8 mouse cellular contexts compared by ENCODE assay signal in the genomic region with DNA sequence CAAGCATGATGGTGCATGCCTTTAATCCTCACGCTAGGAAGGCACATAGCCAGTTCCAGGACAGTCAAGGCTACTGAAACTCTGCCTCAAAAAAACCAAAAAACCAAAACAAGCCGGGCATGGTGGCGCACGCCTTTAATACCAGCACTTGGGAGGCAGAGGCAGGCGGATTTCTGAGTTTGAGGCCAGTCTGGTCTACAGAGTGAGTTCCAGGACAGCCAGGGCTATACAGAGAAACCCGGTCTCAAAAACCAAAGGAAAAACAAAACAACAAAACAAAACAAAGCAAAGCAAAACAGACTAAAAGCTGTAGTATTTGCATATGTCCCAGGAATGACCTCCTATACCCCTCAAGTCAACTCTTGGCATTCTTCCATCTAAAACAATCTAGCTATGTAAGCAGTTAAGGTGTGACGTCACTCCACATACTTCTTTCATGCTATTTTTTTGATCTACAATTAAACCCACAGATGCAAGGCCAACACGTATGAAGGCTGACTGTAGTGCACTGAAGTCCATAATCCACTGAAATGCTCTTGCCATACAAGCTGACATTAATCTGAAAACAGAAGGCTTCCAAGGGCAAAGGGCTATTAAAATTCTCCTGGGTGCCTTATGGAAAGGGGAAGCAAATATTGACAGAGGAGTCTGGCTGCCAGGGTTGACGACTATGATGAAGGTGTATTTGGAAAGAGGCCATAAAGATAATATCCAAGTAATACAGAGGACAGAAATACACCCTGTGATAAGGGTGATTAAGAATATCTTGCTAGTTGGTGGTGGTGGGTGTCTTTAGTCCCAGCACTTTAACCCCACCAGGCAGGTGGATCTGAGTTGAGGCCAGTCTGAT. TPM values are rescaled to one million over a fixed set of nuclear protein-coding genes. Genes with fewer than 3 reads are reported as not detected.
DNase-seq lines count a peak whose midpoint lies in the region; ATAC-seq and TF ChIP-seq lines count a peak whose summit lies in the region.
"Had no signal": no experiment of that assay in that cellular context is flagged by ENCODE, and none has a peak within 500 bp of the region (broad histone marks: within the 10 kb centered on the region; RNA-seq: fewer than 3 reads in every experiment).

No protein-coding gene starts in this region.

- H3K4me2 ChIP-seq in lung, embryonic 15.5 days = peak overlapping the region; percentile 83
- peak overlapping the region; percentile 80 for H3K4me2 ChIP-seq in limb, embryonic 14.5 days (replicated peaks; ENCODE audit: low read depth, low read length, severe bottlenecking)
- peak overlapping the region; percentile 76 for H3K4me2 ChIP-seq in stomach, embryonic 16.5 days (ENCODE audit: low read depth, low read length)

- H3K4me1 ChIP-seq in lung, embryonic 15.5 days = peaks cover 34% of the 10 kb centered on the region
- H3K4me1 ChIP-seq in forebrain, embryonic 10.5 days = peaks cover 34% of the 10 kb centered on the region
- 0 out of 2 replicates have a peak, but pooled peaks cover 3% of the 10 kb centered on the region for H3K4me1 ChIP-seq in limb, embryonic 14.5 days (ENCODE audit: control insufficient read depth, insufficient read depth, low read length)
- peaks cover 23% of the 10 kb centered on the region for H3K4me1 ChIP-seq in stomach, embryonic 16.5 days (ENCODE audit: control insufficient read depth, insufficient read depth, low read length)

- WGBS in lung, embryonic 15.5 days = 64% methylated on average over 9 of the region's 9 CpGs
- WGBS in forebrain, embryonic 10.5 days = 89% methylated on average over 9 of the region's 9 CpGs
- 75% methylated on average over 9 of the region's 9 CpGs for WGBS in limb, embryonic 14.5 days
- WGBS in stomach, embryonic 16.5 days = 71% methylated on average over 9 of the region's 9 CpGs

- peak overlapping the region; percentile 91 for H3K27ac ChIP-seq in lung, embryonic 15.5 days
- H3K27ac ChIP-seq in forebrain, embryonic 10.5 days = 0 out of 2 replicates have a peak overlapping the region, but pooled peaks have one; percentile 95
- H3K27ac ChIP-seq in limb, embryonic 14.5 days (replicated peaks; ENCODE audit: low read depth, low read length) = no peak overlapping the region
- H3K27ac ChIP-seq in stomach, embryonic 16.5 days (ENCODE audit: low read length) = peak overlapping the region; percentile 90; the same call in 1 of the 2 replicates

- H3K4me3 ChIP-seq in lung, embryonic 15.5 days = peak overlapping the region; percentile 90
- peak overlapping the region; percentile 85 for H3K4me3 ChIP-seq in forebrain, embryonic 10.5 days
- peak overlapping the region; percentile 87; the same call in 1 of the 2 replicates for H3K4me3 ChIP-seq in limb, embryonic 14.5 days (replicated peaks; ENCODE audit: low read length)
- H3K4me3 ChIP-seq in stomach, embryonic 16.5 days (replicated peaks; ENCODE audit: low read length) = peak overlapping the region; percentile 90

- H3K9ac ChIP-seq in lung, embryonic 15.5 days = 0 out of 2 replicates have a peak overlapping the region, but pooled peaks have one; percentile 76
- H3K9ac ChIP-seq in limb, embryonic 14.5 days (ENCODE audit: low read depth, low read length, severe bottlenecking) = peak overlapping the region; percentile 85
- no peak overlapping the region for H3K9ac ChIP-seq in stomach, embryonic 16.5 days (ENCODE audit: low read length)

- H3K27me3 ChIP-seq in lung, embryonic 15.5 days = no peaks in the 10 kb centered on the region
- no peaks in the 10 kb centered on the region for H3K27me3 ChIP-seq in forebrain, embryonic 10.5 days (ENCODE audit: poor library complexity, severe bottlenecking)
- H3K27me3 ChIP-seq in limb, embryonic 14.5 days (ENCODE audit: control insufficient read depth, insufficient read depth, low read length) = no peaks in the 10 kb centered on the region
- no peaks in the 10 kb centered on the region for H3K27me3 ChIP-seq in stomach, embryonic 16.5 days (ENCODE audit: control insufficient read depth, insufficient read depth, low read length)

- TF ChIP-seq POLR2A in limb, embryonic 14.5 days (IDR thresholded peaks at IDR 0.05; ENCODE audit: borderline replicate concordance, extremely low read depth, insufficient read depth, insufficient read length) = no peak

- H3K9me3 ChIP-seq in lung, embryonic 15.5 days = no peaks in the 10 kb centered on the region
- H3K9me3 ChIP-seq in forebrain, embryonic 10.5 days = no peaks in the 10 kb centered on the region
- H3K9me3 ChIP-seq in limb, embryonic 14.5 days (ENCODE audit: control insufficient read depth, low read length) = no peaks in the 10 kb centered on the region
- no peaks in the 10 kb centered on the region for H3K9me3 ChIP-seq in stomach, embryonic 16.5 days (replicated peaks; ENCODE audit: control insufficient read depth, low read length)

- DNase-seq in lung, postnatal 14 days = no peak
- DNase-seq in forebrain, embryonic 10.5 days (ENCODE audit: extremely low spot score, low spot score) = no peak
- no peak for DNase-seq in limb, embryonic 14.5 days (ENCODE audit: low spot score)
- DNase-seq in layer of hippocampus, postnatal 25 days (ENCODE audit: extremely low spot score in 1 of 2, low spot score in 1 of 2) = no peak
- no peak for DNase-seq in spleen, adult 18-20 months
- DNase-seq: gastrocnemius, postnatal 10 days had no signal

- ATAC-seq in lung, embryonic 15.5 days (ENCODE audit: borderline replicate concordance, extremely low read depth, low FRiP score, low TSS enrichment) = no peak
- no peak for ATAC-seq in limb, embryonic 14.5 days (ENCODE audit: low FRiP score, low read depth)
- ATAC-seq in stomach, embryonic 16.5 days (ENCODE audit: insufficient read depth, low FRiP score) = peak; percentile 22; the same call in 1 of the 2 replicates

- H3K36me3 ChIP-seq in lung, embryonic 15.5 days = no peaks in the 10 kb centered on the region
- peaks cover 33% of the 10 kb centered on the region for H3K36me3 ChIP-seq in forebrain, embryonic 10.5 days (replicated peaks)
- peaks cover 6% of the 10 kb centered on the region; the same call in 1 of the 2 replicates for H3K36me3 ChIP-seq in limb, embryonic 14.5 days (ENCODE audit: control insufficient read depth, insufficient read depth, low read length)
- H3K36me3 ChIP-seq in stomach, embryonic 16.5 days (ENCODE audit: control insufficient read depth, insufficient read depth, low read length) = no peaks in the 10 kb centered on the region

RNA-seq across cellular contexts. Expression of a gene that starts 1.4 kb away (rescaled TPM):
- 122 and 128 TPM in 2 replicates for polyA plus RNA-seq in lung, embryonic 15.5 days (2015; fragmentation: Nextera tagmentation; extraction: Ambion mirVana)
- polyA plus RNA-seq in forebrain, embryonic 10.5 days (2016; fragmentation: Nextera tagmentation; extraction: Ambion mirVana) = 76.1 and 82.2 TPM in 2 replicates
- 72.4 and 153 TPM in 2 replicates for polyA plus RNA-seq in limb, embryonic 14.5 days (2012; rRNA removed)
- 81.3 and 89.9 TPM in 2 replicates for polyA plus RNA-seq in limb, embryonic 14.5 days (2014; fragmentation: Nextera tagmentation; extraction: Ambion mirVana)
- polyA plus RNA-seq in stomach, embryonic 16.5 days (2015; fragmentation: Nextera tagmentation; extraction: Ambion mirVana) = 110 and 116 TPM in 2 replicates
- total RNA-seq in layer of hippocampus, postnatal 25 days (2021) = 100 to 1,000 TPM; 222 to 253 TPM

RNA-seq across cellular contexts. Expression of a gene that starts 8.1 kb away (rescaled TPM):
- polyA plus RNA-seq in lung, embryonic 15.5 days (2015; fragmentation: Nextera tagmentation; extraction: Ambion mirVana) = 18.4 and 20.3 TPM in 2 replicates
- polyA plus RNA-seq in forebrain, embryonic 10.5 days (2016; fragmentation: Nextera tagmentation; extraction: Ambion mirVana) = 44.2 and 45.9 TPM in 2 replicates
- 39.0 and 42.6 TPM in 2 replicates for polyA plus RNA-seq in limb, embryonic 14.5 days (2012; rRNA removed)
- 8.8 and 10.8 TPM in 2 replicates for polyA plus RNA-seq in limb, embryonic 14.5 days (2014; fragmentation: Nextera tagmentation; extraction: Ambion mirVana)
- 14.5 and 16.7 TPM in 2 replicates for polyA plus RNA-seq in stomach, embryonic 16.5 days (2015; fragmentation: Nextera tagmentation; extraction: Ambion mirVana)
- 10 to 100 TPM; 46.4 to 47.7 TPM for total RNA-seq in layer of hippocampus, postnatal 25 days (2021)

RNA-seq across cellular contexts. Expression of a gene that starts 35.8 kb away (rescaled TPM):
- polyA plus RNA-seq in lung, embryonic 15.5 days (2015; fragmentation: Nextera tagmentation; extraction: Ambion mirVana) = 63.6 and 64.5 TPM in 2 replicates
- 63.1 and 67.2 TPM in 2 replicates for polyA plus RNA-seq in forebrain, embryonic 10.5 days (2016; fragmentation: Nextera tagmentation; extraction: Ambion mirVana)
- polyA plus RNA-seq in limb, embryonic 14.5 days (2012; rRNA removed) = 48.8 and 59.8 TPM in 2 replicates
- polyA plus RNA-seq in limb, embryonic 14.5 days (2014; fragmentation: Nextera tagmentation; extraction: Ambion mirVana) = 65.8 and 67.1 TPM in 2 replicates
- 57.2 and 60.7 TPM in 2 replicates for polyA plus RNA-seq in stomach, embryonic 16.5 days (2015; fragmentation: Nextera tagmentation; extraction: Ambion mirVana)
- 10 to 100 TPM; 62.8 to 68.5 TPM for total RNA-seq in layer of hippocampus, postnatal 25 days (2021)
